Mouse (Mus musculus): ENCODE results near the gene Tmod1. TPM values are rescaled to one million over a fixed set of nuclear protein-coding genes. Genes with fewer than 3 reads are reported as not detected.

Gene Tmod1
- polyA plus RNA-seq, 1 experiment from 2014 or later = 42.0 TPM

- peaks cover 83% of the 10 kb centered on the region for H3K36me3 ChIP-seq
- H3K4me3 ChIP-seq (replicated peaks) = no peak overlapping the region
- H3K9ac ChIP-seq = no peak overlapping the region
- H3K27ac ChIP-seq = no peak overlapping the region
- 76% methylated on average over 3 of the region's 3 CpGs for WGBS (ENCODE audit: insufficient replicate concordance)
- H3K4me2 ChIP-seq = no peak overlapping the region
- DNase-seq (no peak), ATAC-seq (ENCODE audit: low read depth) (no peak)
- no peaks in the 10 kb centered on the region for H3K27me3 ChIP-seq
- no peaks in the 10 kb centered on the region for H3K9me3 ChIP-seq (replicated peaks)
- 0 out of 2 replicates have a peak, but pooled peaks cover 3% of the 10 kb centered on the region for H3K4me1 ChIP-seq (replicated peaks)
These were observed 36.9 kb downstream of the Tmod1 start for GRCm38 (mm10) chr4:46075664-46076063.

- Histone ChIP-seq H3K4me1 (replicated peaks) (0 out of 2 replicates have a peak, but pooled peaks cover 3% of the 10 kb centered on the region), H3K27ac (no peak overlapping the region), H3K4me3 (replicated peaks) (no peak overlapping the region), H3K27me3 (no peaks in the 10 kb centered on the region), H3K4me2 (no peak overlapping the region), H3K9ac (no peak overlapping the region), H3K36me3 (peaks cover 81% of the 10 kb centered on the region), H3K9me3 (replicated peaks) (no peaks in the 10 kb centered on the region)
- 74% methylated on average over 2 of the region's 2 CpGs for WGBS (ENCODE audit: insufficient replicate concordance)
- ATAC-seq (ENCODE audit: low read depth) (no peak), DNase-seq (no peak)
These were observed 38.2 kb downstream of the Tmod1 start for GRCm38 (mm10) chr4:46076892-46077291.

- Histone ChIP-seq H3K9ac (no peak overlapping the region), H3K36me3 (peaks cover 86% of the 10 kb centered on the region), H3K4me1 (replicated peaks) (no peaks in the 10 kb centered on the region), H3K27me3 (no peaks in the 10 kb centered on the region), H3K4me2 (no peak overlapping the region), H3K9me3 (replicated peaks) (no peaks in the 10 kb centered on the region), H3K4me3 (replicated peaks) (no peak overlapping the region), H3K27ac (no peak overlapping the region)
- DNase-seq (no peak), ATAC-seq (ENCODE audit: low read depth) (no peak)
- 93% methylated on average over 4 of the region's 4 CpGs for WGBS (ENCODE audit: insufficient replicate concordance)
These were observed 41.5 kb downstream of the Tmod1 start for GRCm38 (mm10) chr4:46080261-46080660.

- no peak for ATAC-seq (ENCODE audit: low read depth)
- Histone ChIP-seq H3K4me1 (replicated peaks) (peaks cover 4% of the 10 kb centered on the region; the same call in 1 of the 2 replicates), H3K27ac (no peak overlapping the region), H3K9ac (no peak overlapping the region), H3K36me3 (peaks cover 97% of the 10 kb centered on the region), H3K9me3 (replicated peaks) (no peaks in the 10 kb centered on the region), H3K27me3 (no peaks in the 10 kb centered on the region), H3K4me3 (replicated peaks) (no peak overlapping the region), H3K4me2 (no peak overlapping the region)
- no peak for DNase-seq
- WGBS (ENCODE audit: insufficient replicate concordance) = 80% methylated on average over 11 of the region's 11 CpGs
These were observed 43.8 kb downstream of the Tmod1 start for GRCm38 (mm10) chr4:46082555-46082954.

- H3K36me3 ChIP-seq = peaks cover 97% of the 10 kb centered on the region
- ATAC-seq (ENCODE audit: low read depth) = no peak
- 77% methylated on average over 9 of the region's 9 CpGs for WGBS (ENCODE audit: insufficient replicate concordance)
These were observed 45.9 kb downstream of the Tmod1 start for GRCm38 (mm10) chr4:46084416-46085172.

GRCm38 (mm10) chr4:46085223-46085811 lies 46.6 kb downstream of the Tmod1 start:
- no peak overlapping the region for H3K4me3 ChIP-seq (replicated peaks)
- no peak overlapping the region for H3K27ac ChIP-seq
- no peaks in the 10 kb centered on the region for H3K9me3 ChIP-seq (replicated peaks)
- WGBS (ENCODE audit: insufficient replicate concordance) = 79% methylated on average over 9 of the region's 9 CpGs
- H3K4me1 ChIP-seq (replicated peaks) = peaks cover 4% of the 10 kb centered on the region; the same call in 1 of the 2 replicates
- H3K9ac ChIP-seq = no peak overlapping the region
- DNase-seq (no peak), ATAC-seq (ENCODE audit: low read depth) (no peak)
- peaks cover 97% of the 10 kb centered on the region for H3K36me3 ChIP-seq
- H3K27me3 ChIP-seq = no peaks in the 10 kb centered on the region
- no peak overlapping the region for H3K4me2 ChIP-seq

More at GRCm38 (mm10) chr4:46084416-46085172, 45.9 kb downstream of the Tmod1 start:
- no peak overlapping the region for H3K9ac ChIP-seq
- H3K4me3 ChIP-seq (replicated peaks) = no peak overlapping the region
- no peaks in the 10 kb centered on the region for H3K27me3 ChIP-seq
- H3K27ac ChIP-seq = no peak overlapping the region
- peaks cover 4% of the 10 kb centered on the region; the same call in 1 of the 2 replicates for H3K4me1 ChIP-seq (replicated peaks)
- no peaks in the 10 kb centered on the region for H3K9me3 ChIP-seq (replicated peaks)
- DNase-seq = no peak
- H3K4me2 ChIP-seq = no peak overlapping the region

GRCm38 (mm10) chr4:46086718-46087426 lies 48.1 kb downstream of the Tmod1 start:
- ATAC-seq (ENCODE audit: low read depth) (no peak), DNase-seq (no peak)
- H3K4me3 ChIP-seq (replicated peaks) = no peak overlapping the region
- H3K27me3 ChIP-seq = no peaks in the 10 kb centered on the region
- H3K4me2 ChIP-seq = no peak overlapping the region
- no peaks in the 10 kb centered on the region for H3K9me3 ChIP-seq (replicated peaks)
- peaks cover 100% of the 10 kb centered on the region for H3K36me3 ChIP-seq
- H3K4me1 ChIP-seq (replicated peaks) = peaks cover 4% of the 10 kb centered on the region; the same call in 1 of the 2 replicates
- WGBS (ENCODE audit: insufficient replicate concordance) = 64% methylated on average over 18 of the region's 18 CpGs
- no peak overlapping the region for H3K9ac ChIP-seq
- no peak overlapping the region for H3K27ac ChIP-seq

GRCm38 (mm10) chr4:46087427-46087771 lies 48.7 kb downstream of the Tmod1 start:
- no peaks in the 10 kb centered on the region for H3K27me3 ChIP-seq
- DNase-seq = no peak
- H3K4me1 ChIP-seq (replicated peaks) = peaks cover 4% of the 10 kb centered on the region; the same call in 1 of the 2 replicates
- no peak overlapping the region for H3K27ac ChIP-seq
- no peak overlapping the region for H3K4me3 ChIP-seq (replicated peaks)
- no peak overlapping the region for H3K4me2 ChIP-seq
- no peak overlapping the region for H3K9ac ChIP-seq
- 75% methylated on average over 7 of the region's 7 CpGs for WGBS (ENCODE audit: insufficient replicate concordance)
- ATAC-seq (ENCODE audit: low read depth) = no peak
- H3K9me3 ChIP-seq (replicated peaks) = no peaks in the 10 kb centered on the region
- peaks cover 100% of the 10 kb centered on the region for H3K36me3 ChIP-seq

GRCm38 (mm10) chr4:46087852-46088251 lies 49.1 kb downstream of the Tmod1 start:
- Histone ChIP-seq H3K9ac (no peak overlapping the region), H3K36me3 (peaks cover 100% of the 10 kb centered on the region), H3K27me3 (no peaks in the 10 kb centered on the region), H3K27ac (no peak overlapping the region), H3K4me1 (replicated peaks) (peaks cover 4% of the 10 kb centered on the region; the same call in 1 of the 2 replicates), H3K4me3 (replicated peaks) (no peak overlapping the region), H3K4me2 (no peak overlapping the region), H3K9me3 (replicated peaks) (no peaks in the 10 kb centered on the region)
- DNase-seq = no peak
- ATAC-seq (ENCODE audit: low read depth) = no peak
- WGBS (ENCODE audit: insufficient replicate concordance) = 59% methylated on average over 5 of the region's 5 CpGs

GRCm38 (mm10) chr4:46089524-46090125 lies 50.9 kb downstream of the Tmod1 start:
- peaks cover 4% of the 10 kb centered on the region; the same call in 1 of the 2 replicates for H3K4me1 ChIP-seq (replicated peaks)
- H3K27ac ChIP-seq = no peak overlapping the region
- no peak for DNase-seq
- H3K9me3 ChIP-seq (replicated peaks) = no peaks in the 10 kb centered on the region
- H3K4me2 ChIP-seq = no peak overlapping the region
- H3K9ac ChIP-seq = no peak overlapping the region
- 90% methylated on average over 14 of the region's 14 CpGs for WGBS (ENCODE audit: insufficient replicate concordance)
- H3K4me3 ChIP-seq (replicated peaks) = no peak overlapping the region
- no peaks in the 10 kb centered on the region for H3K27me3 ChIP-seq
- ATAC-seq (ENCODE audit: low read depth) = no peak
- H3K36me3 ChIP-seq = peaks cover 100% of the 10 kb centered on the region

GRCm38 (mm10) chr4:46092429-46093076 lies 53.8 kb downstream of the Tmod1 start:
- Histone ChIP-seq H3K9ac (no peak overlapping the region), H3K4me2 (no peak overlapping the region), H3K4me3 (replicated peaks) (no peak overlapping the region), H3K36me3 (peaks cover 100% of the 10 kb centered on the region), H3K27ac (no peak overlapping the region), H3K27me3 (no peaks in the 10 kb centered on the region), H3K9me3 (replicated peaks) (no peaks in the 10 kb centered on the region), H3K4me1 (replicated peaks) (no peaks in the 10 kb centered on the region)
- WGBS (ENCODE audit: insufficient replicate concordance) = 84% methylated on average over 5 of the region's 5 CpGs
- ATAC-seq (ENCODE audit: low read depth) (no peak), DNase-seq (no peak)

Measured in liver, embryonic 13.5 days (tissue).